Mouse (Mus musculus): ENCODE data around the gene Slc16a9.
"Not testable (repeated sequence)": the region's sequence is repeated elsewhere in the genome, so short reads cannot be mapped to it uniquely, and the experiment has no call there.

Slc16a9 gene

DNA sequence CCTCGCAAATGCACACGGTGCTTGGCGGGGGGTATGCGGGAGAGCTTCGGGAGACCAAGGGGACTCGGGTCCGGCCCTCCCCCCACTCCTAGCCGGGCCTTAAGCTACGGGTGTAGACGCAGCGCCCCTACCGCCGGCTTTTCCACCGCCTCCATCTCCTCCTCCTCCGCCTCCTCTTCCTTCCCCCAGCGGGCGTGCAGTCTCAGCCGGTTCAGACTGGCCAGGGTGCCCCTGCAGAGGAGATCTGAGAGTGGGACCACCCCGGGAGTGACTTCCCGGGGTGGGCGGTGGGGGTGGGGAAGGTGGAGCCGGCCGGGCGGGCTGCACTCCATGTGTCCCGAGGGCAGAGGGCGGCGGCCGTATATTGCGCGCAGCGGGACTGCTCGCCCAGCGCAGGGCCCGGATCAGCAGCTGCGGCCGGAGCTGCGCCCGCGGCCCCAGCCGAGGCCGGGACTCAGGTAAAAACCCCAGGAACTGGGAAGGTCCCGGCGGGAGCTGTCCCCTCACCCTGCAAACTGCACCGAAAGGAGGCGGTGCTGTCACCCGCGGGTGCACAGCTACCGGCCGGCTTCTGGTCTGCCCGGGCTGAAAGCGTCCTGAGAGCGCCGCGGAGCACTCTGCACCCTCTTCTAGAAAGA, at the start of gene Slc16a9:
Gene Slc16a9, plus strand, starts transcription at position 180 of the 638 bp plus-strand sequence.
- DNase-seq (ENCODE audit: low spot score), result peak; percentile 72

DNA sequence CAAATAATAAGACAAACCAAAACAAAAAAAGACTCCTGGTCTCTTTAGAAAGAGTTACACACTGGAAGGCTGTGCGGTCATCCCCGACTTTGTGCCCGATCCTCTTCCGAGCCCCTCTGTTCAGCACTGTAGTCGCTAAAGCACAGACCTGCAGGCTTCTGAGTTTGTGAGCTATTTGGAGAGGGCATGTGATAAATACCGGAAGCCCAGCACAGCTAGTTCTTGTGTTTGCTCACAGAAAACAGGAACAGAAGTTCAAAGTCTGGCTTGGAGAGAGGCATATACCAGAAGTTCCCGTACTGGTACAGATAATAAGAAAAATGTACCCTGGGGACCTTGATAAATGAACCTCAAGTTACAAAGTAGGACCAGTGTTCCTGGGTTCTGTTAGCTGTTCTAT, 49.6 kb upstream of the Slc16a9 start:
- DNase-seq (ENCODE audit: low spot score), result peak; percentile 1

DNA sequence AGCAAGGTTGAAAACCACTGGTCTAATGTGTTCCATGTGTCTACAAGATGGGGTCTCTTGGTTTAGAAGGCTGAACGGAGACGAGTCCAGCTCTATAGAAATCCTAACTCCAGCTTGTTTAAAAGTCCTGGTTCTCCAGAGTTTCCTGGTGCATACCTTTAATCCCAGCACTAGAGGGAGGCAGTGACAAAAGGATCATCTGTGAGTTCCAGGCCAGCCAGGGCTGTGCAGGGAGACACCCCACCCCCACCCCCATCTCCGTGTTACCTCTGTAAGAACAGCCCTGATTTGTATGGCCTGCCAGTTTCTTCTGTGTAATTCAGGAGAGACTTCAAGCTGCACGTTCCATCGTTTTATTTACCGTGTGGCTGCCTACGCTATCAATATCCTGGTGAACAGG, 49.1 kb upstream of the Slc16a9 start:
- no peak for DNase-seq (ENCODE audit: low spot score)

DNA sequence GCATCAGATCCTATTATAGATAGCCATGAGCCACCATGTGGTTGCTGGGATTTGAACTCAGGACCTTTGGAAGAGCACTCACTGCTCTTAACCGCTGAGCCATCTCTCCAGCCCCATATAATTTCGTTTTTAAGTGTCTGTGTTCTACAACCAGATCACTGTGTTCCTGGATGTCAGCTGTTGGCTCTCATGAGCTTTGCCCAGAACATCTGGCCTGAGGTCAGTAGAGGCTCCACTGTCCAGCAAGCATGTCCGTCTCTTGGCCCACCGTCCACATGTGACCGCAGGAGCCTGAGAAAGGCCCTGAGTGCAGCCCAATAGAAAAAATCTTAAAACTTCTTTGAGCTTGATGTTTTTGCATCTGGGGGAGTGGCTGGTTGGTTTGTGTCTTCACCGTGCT, 48.2 kb upstream of the Slc16a9 start:
- DNase-seq (ENCODE audit: low spot score), result no peak

DNA sequence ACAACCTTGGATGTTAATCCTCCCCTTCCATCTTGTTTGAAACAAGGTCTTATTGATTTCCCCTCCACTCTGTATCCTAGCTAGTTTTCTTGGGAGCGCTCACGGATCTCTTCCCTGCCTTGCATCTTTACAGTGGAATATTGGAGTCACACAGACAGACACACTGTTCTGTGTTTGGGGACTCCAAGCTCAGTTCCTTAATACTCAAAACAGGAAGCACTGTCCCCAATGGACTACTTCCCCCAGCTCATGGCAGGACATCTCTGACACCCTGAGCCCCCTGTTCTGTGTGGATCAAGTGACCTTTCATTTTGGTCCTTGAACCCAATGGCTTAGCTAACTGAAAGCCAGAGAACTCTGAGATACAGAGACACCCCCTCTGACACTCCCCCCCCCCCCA, 47.3 kb upstream of the Slc16a9 start:
- no peak for DNase-seq (ENCODE audit: low spot score)

DNA sequence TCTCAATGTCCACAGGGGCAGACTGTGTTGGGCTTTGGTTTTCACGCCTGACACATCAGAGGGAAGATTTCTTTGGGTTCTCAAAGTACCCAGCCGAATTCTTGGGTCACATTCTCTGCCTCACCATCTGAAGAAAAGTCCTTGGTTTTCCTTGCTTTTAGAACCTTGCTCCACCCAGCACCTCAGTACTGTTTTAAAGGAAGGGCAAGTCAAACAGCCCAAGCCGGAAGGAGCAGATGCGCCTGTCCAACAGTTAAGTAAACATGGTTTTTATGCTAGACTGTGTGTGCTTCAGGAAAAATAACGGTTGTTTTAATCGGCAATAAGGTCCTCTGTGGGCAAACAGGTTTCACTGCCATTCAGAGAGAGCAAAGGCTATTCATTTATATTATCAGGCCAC, 46.9 kb upstream of the Slc16a9 start:
- DNase-seq (ENCODE audit: low spot score), result no peak

DNA sequence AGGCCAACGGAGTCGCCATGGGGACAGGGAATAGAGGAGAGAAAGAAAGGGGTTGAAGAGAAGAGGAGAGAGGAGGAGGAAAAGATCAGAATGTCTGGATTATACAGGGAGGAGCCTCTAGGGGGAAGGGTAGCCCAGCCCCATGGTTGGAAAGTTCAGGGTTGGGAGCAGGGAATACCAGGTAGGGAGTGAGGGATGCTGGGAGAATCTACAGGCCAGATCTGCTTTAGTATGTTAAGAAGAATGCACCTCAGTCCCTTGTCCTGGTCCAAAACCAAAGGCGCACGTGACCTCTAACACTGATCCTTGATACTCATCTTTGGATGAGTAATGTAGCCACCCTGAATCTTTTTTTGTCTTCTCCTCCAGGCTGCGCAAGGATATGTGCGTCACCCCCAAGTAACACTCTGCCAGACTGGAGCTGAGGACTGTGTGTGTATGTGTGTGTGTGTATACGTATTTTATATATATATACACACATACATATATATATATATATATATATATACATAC, 45.9 kb upstream of the Slc16a9 start:
- DNase-seq (ENCODE audit: low spot score), result no peak

DNA sequence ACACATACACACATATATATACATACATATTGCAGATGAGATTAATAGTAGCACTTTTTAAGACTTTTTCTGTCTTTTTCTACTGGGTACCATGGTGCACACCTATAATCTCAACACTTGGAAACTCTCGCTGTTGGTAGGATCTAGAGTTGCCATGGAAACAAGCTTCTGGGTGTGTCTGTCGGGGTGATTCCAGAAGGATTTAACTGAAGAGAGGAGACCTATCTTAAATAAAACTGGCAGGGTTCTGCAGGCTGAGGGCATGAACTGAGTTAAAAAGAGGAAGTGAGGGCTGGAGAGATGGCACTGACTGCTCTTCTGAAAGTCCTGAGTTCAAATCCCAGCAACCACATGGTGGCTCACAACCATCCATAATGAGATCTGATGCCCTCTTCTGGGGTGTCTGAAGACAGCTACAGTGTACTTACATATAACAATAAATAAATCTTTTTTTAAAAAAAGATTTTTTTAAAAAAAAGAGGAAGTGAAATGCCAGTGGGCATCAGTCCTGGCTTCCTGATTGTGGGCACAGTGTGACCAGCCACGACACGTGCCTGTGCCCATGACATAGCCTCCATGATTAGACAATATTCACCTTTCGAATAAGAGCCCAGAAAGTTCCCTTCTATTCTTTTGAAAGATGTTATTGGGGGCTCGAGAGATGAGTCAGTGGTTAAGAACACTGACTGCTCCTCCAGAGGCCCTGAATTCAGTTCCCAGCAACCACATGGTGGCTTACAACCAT, 45.3 kb upstream of the Slc16a9 start:
- DNase-seq (ENCODE audit: low spot score), result no peak

DNA sequence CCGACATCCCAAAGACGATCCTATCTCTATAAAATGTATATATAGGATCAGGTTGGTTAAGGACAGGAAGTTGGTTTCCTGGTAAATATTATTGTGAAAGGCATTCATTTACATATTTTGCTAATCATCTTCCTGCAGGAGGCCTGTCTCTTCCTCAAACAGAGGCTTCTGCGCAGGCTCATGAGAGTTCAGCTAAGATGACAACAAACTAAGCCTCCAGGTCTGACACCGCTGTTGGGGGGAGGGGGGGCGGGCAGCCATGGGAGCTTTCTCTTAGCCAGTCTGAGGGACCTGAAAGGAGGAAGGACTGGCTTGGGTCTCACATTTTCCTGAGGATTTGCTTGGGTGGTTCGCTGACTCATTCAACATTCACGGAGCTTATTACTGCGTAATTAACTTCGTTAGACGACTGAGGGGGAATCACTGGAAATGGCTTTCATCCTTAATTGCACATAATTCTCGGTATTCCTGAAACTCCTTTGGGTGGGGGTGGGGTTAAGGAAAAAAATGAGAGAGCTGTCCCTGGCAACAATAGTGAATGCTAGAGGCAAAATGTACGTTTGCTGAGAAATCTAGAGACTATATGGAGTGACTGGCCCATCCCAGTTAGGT, 43.9 kb upstream of the Slc16a9 start:
- no peak for DNase-seq (ENCODE audit: low spot score)

DNA sequence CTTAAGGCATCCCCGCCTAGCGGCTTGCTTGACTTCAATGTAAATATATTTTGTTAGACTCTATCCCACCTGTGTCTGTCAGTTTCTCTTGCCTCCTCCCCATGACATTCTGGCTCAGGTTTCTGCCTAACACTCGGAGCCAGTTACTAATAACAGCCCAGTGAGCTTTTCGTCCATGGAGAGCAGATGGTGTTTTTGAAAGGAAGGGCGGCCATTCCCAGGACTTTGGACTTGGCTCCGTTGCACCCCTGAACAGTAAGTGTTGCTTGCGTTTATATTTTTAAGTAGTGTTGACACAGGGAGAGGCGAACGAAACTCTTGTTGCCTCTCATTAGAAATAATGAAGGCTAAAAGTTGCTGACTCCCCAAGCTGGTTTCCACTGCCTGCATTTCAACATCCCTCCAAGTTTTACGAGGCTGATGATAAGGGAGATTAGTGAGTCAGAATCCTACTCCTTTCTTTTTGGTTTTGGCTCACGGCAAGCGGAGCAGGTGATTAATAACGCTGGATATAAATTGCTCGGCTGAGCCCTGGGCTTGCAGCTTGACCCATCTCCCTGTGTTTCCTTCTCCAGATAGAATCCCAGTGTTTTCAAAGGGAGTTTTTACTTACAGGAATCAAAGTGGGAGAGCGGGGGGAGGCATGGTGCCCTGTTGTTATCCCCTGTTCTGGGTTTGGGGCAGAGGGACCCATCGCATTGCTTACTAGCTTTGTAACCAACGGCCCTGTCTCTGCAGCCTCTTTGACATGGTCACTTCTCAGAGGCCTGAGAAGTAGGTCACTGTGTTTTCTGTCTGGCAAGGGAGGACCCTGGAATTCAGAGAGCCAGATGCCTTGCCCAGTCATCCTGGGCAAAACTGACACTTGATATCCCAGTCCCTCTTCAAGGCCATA, 40.1 kb upstream of the Slc16a9 start, which contains the start of gene Mrln:
Gene Mrln, plus strand, starts transcription at position 160 of the 895 bp plus-strand sequence.
- no peak for DNase-seq (ENCODE audit: low spot score)

DNA sequence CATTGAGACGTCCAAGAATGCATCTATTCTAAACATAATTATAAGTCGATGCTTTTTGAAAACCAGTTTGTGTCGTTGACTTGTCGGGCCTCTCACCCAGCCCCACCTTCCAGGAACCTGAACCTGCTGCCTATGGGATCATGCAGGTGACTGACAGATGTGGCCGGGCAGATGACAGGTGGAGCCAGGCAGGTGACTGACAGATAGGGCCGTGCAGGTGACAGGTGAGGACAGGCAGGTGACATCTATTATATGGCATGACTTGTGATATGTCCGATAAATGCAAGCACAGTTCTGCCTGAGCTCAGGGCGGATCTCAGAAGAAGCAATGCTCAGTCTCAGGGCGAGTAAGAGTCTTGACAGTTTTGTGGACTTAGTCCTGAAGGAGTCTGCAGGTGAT, 33.6 kb upstream of the Slc16a9 start:
- no peak for DNase-seq (ENCODE audit: low spot score)

DNA sequence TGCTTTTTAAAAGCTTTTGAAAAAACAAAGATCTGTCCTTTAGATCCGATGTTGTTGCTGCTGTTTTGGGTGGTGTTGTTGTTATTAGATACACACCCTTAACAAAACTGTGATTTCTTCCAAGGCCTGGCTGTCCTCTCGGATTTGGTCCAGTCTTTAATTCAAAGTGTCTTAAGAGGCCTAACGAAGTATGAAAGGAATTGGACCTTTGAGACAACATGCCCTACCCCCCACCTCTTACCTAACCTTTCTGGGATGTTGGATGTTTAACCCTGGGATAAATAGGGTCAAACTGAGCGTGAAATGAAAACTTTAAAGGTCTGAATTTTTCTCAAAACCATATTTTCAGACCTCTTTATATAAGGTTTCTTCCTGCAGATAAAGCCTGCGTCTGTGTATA, 23.9 kb upstream of the Slc16a9 start:
- no peak for DNase-seq (ENCODE audit: low spot score)

DNA sequence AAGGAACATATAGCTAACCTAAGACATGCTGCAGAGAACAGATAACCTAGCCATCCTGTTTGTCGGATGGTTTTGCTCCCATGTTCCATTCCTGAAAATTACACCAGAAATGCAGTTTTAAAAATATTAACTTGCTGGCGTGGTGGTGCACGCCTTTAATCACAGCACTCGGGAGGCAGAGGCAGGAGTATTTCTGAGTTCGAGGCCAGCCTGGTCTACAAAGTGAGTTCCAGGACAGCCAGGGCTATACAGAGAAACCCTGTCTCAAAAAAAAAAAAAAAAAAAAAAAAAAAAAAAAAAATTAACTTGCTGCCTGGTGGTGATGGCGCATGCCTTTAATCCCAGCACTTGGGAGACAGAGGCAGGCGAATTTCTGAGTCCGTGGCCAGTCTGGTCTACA, 22.7 kb upstream of the Slc16a9 start:
- DNase-seq (ENCODE audit: low spot score), result not testable (repeated sequence)

DNA sequence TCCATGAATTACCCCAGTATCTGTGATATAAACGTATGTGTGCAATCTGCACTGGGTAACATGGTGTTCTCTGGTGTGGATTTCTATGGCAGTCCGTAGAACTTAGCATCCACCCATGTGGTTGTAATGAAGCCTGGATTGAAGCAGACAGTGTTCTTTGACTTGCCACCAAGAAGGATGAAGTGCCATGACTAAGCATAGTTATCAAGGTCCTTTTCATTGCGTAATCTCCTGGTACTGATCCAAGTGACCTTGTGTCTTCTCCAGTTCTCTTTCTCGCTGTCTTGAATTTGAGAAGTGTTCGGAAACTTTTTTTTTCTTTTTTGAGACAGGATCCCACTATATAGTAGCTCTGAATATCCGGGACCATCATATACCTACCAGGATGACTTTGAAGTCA, 20.3 kb upstream of the Slc16a9 start:
- DNase-seq (ENCODE audit: low spot score), result no peak

DNA sequence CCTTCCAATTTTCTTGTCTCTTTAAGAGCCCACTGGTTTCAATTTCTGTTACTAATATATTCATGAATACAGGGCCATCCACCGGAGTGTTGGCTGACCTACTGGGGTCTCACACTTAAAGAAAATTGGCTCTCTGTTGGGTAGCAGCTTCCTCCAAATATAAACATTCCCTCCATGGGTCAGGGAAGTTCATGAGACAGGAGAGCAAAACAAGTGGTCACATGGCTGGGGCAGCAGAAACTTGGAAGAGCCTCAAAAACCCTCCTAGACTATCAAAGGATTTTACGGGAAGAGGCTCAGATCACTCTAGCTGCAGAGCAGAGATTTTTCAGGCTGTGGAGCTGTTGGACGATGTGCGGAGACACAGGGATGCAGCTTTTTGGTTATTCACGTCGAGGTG, 19.1 kb upstream of the Slc16a9 start:
- DNase-seq (ENCODE audit: low spot score), result no peak

DNA sequence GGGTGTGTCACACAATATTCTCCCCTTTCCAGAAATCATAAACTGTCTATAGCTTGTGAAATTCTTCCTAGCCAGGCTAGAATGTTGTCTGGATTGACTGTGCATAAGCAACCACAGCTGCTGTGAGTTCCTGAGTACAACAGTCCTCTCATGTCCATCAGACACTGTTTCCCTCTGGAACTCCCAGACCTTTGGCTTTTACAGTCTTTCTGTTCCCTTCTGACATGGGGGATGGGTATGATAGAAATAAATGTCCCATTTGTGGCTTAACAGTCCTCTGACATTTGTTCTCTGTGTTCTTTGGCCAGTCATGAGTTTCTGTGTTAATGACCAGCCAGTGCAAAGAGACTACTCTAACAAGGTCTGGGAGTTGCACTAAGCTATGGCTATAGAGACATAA, 18.3 kb upstream of the Slc16a9 start:
- DNase-seq (ENCODE audit: low spot score), result no peak

DNA sequence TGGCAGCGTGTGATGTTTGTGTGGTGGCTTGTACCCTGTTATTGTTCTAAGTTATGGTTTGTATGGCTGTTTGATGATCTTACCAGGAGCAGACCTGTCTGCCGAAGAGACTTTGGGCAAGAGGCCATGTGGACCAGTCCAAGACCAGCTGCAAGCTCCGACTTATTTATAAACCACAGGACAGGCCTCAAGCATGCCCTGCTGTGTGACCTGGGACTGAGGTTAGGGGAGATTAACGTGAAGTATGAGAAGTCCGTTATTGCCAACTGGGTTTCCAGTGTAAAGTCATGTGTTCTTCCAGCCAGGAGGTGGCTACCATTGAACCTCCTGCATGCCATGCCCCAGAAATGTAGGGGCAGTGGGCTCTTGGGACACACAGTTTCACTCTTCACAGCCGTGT, 14.5 kb upstream of the Slc16a9 start:
- no peak for DNase-seq (ENCODE audit: low spot score)

DNA sequence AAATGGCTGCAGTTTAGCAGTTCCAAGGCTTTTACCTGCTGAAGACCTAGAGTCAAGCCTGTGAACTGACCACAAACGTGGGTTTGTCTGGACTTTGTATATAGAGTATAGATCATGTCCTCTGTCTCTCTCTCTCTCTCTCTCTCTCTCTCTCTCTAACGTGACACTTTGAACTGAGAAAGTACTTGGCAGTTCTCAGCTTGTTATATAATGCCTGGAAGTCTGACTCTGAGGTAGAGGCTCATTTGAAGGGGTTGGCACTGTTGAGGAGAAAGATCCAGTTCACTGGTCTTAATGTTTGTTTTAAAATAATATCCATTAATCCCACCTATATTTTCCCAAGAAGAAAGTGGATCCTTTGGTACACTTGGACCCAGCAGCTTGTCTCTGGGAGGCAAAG, 7.0 kb upstream of the Slc16a9 start:
- DNase-seq (ENCODE audit: low spot score), result no peak

DNA sequence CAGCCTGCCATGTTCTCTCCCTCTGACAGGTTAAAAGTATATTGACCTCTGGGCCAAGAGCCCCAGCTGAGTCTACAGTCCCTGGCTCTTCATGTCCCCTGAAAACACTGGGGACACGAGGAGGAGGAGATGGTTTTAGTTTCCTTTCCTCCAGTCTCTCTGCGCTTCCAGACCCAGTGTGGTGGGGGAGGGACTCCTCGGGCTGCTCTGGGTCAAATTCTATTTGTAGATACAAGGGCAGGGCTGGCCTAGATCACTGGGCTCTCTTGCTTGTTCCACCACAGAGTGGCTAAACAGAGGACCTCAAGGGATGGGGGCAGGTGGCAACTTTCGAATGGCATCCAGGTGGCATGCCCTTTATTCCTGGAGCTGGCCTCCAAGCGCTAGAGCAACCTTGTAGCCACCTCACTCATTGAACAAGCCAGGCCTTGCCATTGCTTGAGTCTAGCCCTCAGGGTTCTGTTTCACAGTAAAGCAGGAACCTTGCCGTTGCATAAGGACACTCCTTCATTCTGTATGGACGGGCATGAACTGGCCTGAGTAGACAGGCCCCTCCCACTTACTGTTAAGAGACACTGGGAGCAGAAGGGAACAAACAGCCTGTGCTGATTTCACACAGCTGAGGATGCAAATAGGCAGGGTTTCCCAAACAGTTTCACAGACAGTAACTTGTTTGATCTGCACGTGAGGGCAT, 2.0 kb upstream of the Slc16a9 start:
- DNase-seq (ENCODE audit: low spot score), result no peak

DNA sequence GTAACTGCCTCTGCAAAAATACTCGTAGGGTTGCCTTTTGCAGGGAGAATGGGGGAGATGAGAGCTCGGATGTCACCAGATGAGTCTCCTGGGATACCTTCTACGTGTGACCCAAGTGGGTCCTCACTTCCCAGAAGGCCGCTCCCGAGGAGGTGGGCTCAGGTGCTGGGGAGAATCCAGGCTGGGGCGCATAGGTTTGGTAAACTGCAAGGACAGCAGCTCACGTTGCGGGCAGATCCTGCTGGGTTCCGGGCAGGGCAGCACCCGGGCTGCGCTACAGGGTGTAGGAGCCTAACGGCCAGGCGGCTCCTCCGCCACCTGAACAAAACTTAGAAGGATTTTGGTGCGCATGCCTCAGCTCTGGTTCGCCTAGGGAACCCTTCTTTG, 652 bp downstream of the Slc16a9 start:
- DNase-seq (ENCODE audit: low spot score), result peak; percentile 28

DNA sequence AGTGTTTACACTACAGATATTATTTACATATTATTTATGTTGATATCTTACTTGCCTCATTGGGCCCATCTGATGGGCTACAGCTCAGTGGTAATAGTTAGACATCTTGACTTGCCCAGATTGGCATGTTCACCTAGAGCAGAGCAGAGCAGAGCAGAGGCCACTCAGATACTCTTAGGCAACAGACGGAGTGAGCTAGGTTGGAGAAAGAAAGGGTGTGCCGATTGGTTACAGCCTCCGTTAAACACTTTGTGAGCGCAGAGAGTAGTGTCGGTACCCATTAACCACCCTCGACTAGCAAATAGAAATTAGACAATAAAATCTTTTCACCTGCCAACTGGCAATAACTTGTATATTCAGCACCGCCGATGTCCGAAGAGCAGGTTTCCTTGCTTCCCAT, 1.2 kb downstream of the Slc16a9 start:
- DNase-seq (ENCODE audit: low spot score), result no peak

DNA sequence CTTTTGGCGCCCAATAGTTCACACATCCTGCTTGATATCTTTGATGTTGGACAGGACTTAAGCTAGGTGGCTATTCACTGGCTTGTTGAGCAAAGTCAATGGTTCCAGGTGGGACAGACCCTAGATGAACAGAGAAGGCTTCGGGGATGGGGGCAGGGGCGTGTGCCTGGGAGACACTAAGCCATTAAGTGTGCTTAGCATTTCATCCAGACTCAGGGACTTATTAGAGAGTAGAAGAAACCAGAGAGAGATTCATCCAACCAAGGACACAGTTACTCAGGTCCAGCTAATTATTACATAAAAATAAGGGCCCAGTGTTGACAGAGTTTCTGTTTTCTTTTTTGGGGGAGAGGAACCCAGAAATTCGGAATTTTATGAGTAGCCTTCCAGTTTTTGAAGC, 5.5 kb downstream of the Slc16a9 start:
- no peak for DNase-seq (ENCODE audit: low spot score)
